Mouse (Mus musculus) natural killer cell, adult 2 months (primary cell): ENCODE measurements around the gene Dhrs4.

Experiments used
- DNase-seq, 2 experiments: peaks; one replicate each; pipeline ENCODE4 v3.0.0; 2022; ENCODE audit warnings: low spot score in 2 of 2

The Dhrs4 gene

DNA sequence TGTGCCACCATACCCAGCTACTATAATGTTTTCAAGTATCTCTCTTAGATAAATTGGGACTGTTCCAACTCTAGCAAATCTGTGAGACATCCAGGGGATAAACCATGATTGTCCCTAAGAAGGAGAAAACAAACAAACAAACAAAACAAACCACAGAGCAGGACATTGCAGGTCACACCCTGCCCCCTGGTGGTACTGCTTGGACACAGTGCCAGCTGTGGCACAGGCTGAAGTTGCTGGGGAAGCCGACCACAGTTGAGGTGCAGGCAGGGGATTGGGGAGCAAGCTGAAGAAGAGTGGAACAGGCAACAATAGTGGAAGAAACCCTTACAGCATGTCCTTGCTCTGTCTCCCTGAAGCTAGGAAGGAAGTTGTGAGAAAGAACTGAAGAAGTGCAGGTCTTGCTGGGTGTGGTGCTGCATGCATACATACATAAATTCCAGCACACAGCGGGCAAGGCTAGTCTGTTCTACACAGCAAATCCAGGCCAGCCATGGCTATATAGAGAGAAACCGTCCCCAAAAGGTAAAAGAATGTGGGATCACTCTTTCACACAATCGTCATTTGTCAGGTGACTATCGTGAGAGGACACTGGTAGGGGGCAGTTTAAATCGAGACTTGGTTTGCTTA, 57.7 kb downstream of the Dhrs4 start:
- DNase-seq, result peak in 1 of 2 experiments; percentile 41
